Mouse (Mus musculus): Measurements from ENCODE around the gene Xkr7. TPM values are rescaled to one million over a fixed set of nuclear protein-coding genes. Genes with fewer than 3 reads are reported as not detected.

Gene Xkr7
- polyA plus RNA-seq, 1 experiment from 2014 or later: not detected

DNA sequence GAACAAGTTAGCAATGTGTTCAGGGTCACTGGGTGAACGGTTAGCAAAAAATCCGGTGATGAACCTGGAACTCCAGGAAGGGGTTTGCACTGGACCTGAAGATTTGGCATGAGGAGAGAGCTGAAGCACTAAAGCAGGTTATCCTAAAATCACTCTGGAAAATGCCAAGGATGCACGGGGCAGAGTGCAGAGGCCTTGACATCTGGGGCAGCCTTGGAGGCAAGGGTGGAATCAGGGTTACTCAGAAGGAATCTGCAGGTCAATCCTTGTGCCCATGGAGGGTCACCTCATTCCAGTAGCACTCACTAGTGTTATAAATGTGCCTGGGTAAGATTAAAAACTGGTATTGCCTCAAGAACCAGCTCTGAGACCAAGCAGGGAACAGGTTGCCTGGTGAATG is 25.7 kb upstream of the Xkr7 start:
- H3K9me3 ChIP-seq (ENCODE audit: low read depth, low read length): no peaks in the 10 kb centered on the region
- no peaks in the 10 kb centered on the region for H3K27me3 ChIP-seq (ENCODE audit: insufficient read depth, low read length)
- no peak for ATAC-seq (ENCODE audit: insufficient read depth)
- H3K36me3 ChIP-seq (ENCODE audit: insufficient read depth): peaks cover 44% of the 10 kb centered on the region
- no peaks in the 10 kb centered on the region for H3K4me1 ChIP-seq (ENCODE audit: insufficient read depth)
- no peak for DNase-seq
- WGBS: 80% methylated on average over 3 of the region's 3 CpGs
- no peak overlapping the region for H3K27ac ChIP-seq (ENCODE audit: low read depth)
- H3K4me3 ChIP-seq (ENCODE audit: low read depth, low read length): no peak overlapping the region
- H3K9ac ChIP-seq: no peak overlapping the region
- TF ChIP-seq CTCF (IDR thresholded peaks at IDR 0.05; ENCODE audit: low read depth): no peak
- no peak overlapping the region for H3K4me2 ChIP-seq

DNA sequence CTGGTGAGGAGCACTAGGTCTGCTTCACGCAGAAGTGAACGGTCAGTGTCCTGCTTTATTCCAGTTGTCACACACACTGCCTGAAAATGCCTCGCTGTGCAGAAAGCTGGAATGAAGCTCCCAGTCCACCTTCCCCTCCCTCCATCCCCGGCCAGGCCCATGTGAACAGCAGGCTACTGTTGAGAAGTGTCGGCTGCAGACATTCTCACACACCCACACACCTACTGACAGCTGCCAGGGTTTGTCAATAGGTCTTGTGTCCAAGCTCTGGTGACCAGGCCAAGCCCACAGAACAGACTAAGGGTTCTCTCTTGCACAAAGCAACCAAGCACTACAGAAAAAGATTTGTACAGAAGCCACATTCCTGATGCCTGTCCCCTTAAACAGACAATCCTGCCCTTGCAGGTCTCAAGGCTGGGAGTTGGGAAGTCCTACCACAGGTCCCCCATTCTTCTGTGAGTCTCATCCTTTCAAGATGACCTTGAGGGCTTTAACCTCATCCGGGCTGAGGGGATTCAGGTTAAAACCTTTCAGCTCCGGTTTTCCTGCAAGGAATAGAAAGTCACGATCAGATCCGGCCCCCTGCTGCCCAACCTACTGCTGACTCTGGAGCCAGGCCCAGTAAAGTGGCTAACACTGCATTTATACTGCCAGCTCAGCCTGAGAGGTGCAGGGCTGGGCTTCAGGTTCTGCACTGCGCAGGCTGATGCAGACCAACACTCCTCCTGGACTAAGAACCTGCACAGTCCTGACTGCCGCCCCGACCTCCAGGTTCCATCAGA is 22.3 kb upstream of the Xkr7 start:
- H3K9me3 ChIP-seq (ENCODE audit: low read depth, low read length): no peaks in the 10 kb centered on the region
- 86% methylated on average over 12 of the region's 12 CpGs for WGBS
- no peak overlapping the region for H3K9ac ChIP-seq
- no peak overlapping the region for H3K27ac ChIP-seq (ENCODE audit: low read depth)
- H3K4me2 ChIP-seq: no peak overlapping the region
- TF ChIP-seq CTCF (IDR thresholded peaks at IDR 0.05; ENCODE audit: low read depth): no peak
- no peak overlapping the region for H3K4me3 ChIP-seq (ENCODE audit: low read depth, low read length)
- peaks cover 3% of the 10 kb centered on the region; the same call in 1 of the 2 replicates for H3K4me1 ChIP-seq (ENCODE audit: insufficient read depth)
- no peak for ATAC-seq (ENCODE audit: insufficient read depth)
- DNase-seq: no peak
- H3K36me3 ChIP-seq (ENCODE audit: insufficient read depth): peaks cover 69% of the 10 kb centered on the region
- no peaks in the 10 kb centered on the region for H3K27me3 ChIP-seq (ENCODE audit: insufficient read depth, low read length)

DNA sequence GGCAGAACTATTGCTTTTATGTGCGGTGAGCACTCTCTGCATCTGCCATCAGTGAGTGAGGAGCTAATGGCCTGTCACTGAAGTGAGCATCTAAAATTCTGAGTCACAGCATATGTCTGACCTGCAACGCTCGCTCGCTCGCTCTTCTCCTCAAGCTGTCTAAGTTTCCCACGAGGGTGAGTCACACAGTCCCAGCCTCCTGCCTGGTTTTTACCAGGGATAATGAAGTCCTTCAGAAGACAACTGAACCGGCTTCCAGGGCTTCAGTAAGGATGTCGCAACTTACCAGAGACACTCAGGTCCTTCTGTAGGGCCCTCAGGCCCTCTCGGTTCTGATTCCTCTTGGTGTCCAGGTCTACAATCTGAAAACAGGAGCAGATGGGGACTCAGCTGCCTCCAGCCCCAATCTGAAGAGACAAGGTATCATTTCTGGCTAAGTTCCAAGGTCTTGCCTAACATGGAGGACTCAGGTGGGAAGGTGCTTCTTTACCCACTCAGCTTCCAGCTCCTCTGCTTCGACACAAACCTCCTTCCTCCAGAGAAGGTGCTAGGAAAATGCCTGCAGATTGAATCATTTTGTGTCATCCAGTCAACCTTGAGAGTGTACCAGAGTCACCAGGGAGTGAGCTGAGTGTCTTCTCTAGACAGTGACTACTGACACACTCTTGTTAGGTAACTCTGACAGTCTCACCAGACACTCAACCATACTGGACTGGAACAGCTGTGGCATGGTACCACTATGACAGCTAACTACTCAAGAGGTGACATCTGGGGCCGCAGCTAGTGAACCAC is 17.7 kb upstream of the Xkr7 start:
- Histone ChIP-seq H3K36me3 (ENCODE audit: insufficient read depth) (peaks cover 46% of the 10 kb centered on the region), H3K4me2 (peak overlapping the region; percentile 94), H3K4me3 (ENCODE audit: low read depth, low read length) (peak overlapping the region; percentile 85), H3K9me3 (ENCODE audit: low read depth, low read length) (no peaks in the 10 kb centered on the region), H3K27ac (ENCODE audit: low read depth) (no peak overlapping the region), H3K27me3 (ENCODE audit: insufficient read depth, low read length) (no peaks in the 10 kb centered on the region), H3K4me1 (ENCODE audit: insufficient read depth) (peaks cover 5% of the 10 kb centered on the region; the same call in 1 of the 2 replicates), H3K9ac (peak overlapping the region; percentile 83; the same call in 1 of the 2 replicates)
- ATAC-seq (ENCODE audit: insufficient read depth): no peak
- no peak for TF ChIP-seq CTCF (IDR thresholded peaks at IDR 0.05; ENCODE audit: low read depth)
- no peak for DNase-seq
- WGBS: 88% methylated on average over 11 of the region's 11 CpGs

DNA sequence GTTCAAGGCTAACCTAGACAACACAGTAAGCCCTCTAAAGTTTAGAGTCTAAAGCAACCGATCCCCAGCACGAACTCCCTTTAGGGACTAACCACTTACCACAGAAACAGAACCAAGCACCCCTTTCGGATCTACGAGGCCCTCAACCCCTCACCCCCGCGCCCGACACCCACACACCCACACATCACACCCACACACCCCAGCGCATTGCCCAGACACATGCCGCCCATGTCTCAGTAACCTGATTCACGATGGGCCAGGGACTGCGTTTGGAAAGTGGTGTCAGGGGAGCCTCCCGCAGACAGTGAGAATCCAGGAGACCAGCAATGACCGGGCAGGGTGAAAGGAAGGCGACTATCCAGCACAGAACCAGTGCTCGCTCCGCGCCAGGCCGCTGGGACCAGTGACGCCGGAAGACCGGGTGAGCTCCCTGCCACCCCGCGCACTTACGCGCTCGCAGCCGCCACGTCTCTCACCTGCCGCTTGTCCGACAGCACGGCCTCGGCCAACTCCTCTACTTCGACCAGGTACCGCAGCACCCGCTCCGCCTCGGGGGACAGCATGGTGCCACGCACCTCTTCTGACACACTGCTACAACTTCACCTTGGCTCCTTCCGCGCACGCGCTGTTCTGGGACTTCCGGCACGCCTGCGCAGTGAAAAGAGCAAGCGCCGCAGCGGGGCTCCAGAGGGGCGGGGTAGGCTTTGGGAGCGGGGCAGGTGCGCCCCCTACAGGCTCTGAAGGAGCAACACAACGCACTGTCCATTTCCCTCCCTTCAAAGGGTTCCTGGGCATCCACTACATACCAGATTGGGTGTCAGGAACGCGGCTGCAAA is 16.7 kb upstream of the Xkr7 start, which contains the start of gene Pdrg1:
Gene Pdrg1, minus strand, starts transcription at position 670 of the 836 bp plus-strand sequence.
- no peaks in the 10 kb centered on the region for H3K9me3 ChIP-seq (ENCODE audit: low read depth, low read length)
- H3K27me3 ChIP-seq (ENCODE audit: insufficient read depth, low read length): no peaks in the 10 kb centered on the region
- H3K9ac ChIP-seq: peak within 1 kb of the TSS; percentile 83
- peak within 1 kb of the TSS; percentile 94 for H3K4me2 ChIP-seq
- H3K36me3 ChIP-seq (ENCODE audit: insufficient read depth): peaks cover 35% of the 10 kb centered on the region
- WGBS: under 1% methylated on average over 54 of the region's 54 CpGs
- DNase-seq (peak; percentile 97), ATAC-seq (ENCODE audit: insufficient read depth) (peak; percentile 96)
- peaks cover 5% of the 10 kb centered on the region; the same call in 1 of the 2 replicates for H3K4me1 ChIP-seq (ENCODE audit: insufficient read depth)
- peak; percentile 96 for TF ChIP-seq CTCF (IDR thresholded peaks at IDR 0.05; ENCODE audit: low read depth)
- peak within 1 kb of the TSS; percentile 85 for H3K4me3 ChIP-seq (ENCODE audit: low read depth, low read length)
- H3K27ac ChIP-seq (ENCODE audit: low read depth): no peak within 1 kb of the TSS

DNA sequence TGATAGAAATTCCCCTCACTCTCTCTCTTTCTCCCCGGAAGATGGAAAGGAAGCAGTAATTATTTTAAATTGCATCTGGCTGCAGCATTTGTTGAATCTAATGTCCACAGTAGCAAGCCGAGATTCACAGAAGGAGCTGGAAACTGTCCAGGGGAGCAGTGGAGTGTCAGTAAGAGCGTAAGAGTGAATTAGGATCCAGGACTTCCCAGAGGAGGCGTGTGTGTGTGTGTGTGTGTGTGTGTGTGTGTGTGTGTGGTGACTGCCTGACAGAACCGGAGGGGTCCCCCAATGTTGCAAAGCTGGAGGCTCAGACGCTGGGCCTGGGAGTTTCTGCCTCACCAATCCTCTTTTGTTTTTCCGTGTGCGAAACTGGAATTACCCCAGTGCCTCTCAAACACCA is 15.8 kb upstream of the Xkr7 start:
- H3K36me3 ChIP-seq (ENCODE audit: insufficient read depth): peaks cover 27% of the 10 kb centered on the region
- peaks cover 5% of the 10 kb centered on the region; the same call in 1 of the 2 replicates for H3K4me1 ChIP-seq (ENCODE audit: insufficient read depth)
- peak overlapping the region; percentile 94 for H3K4me2 ChIP-seq
- ATAC-seq (ENCODE audit: insufficient read depth) (no peak), DNase-seq (peak; percentile 56)
- H3K27ac ChIP-seq (ENCODE audit: low read depth): no peak overlapping the region
- H3K9me3 ChIP-seq (ENCODE audit: low read depth, low read length): no peaks in the 10 kb centered on the region
- peak overlapping the region; percentile 85; the same call in 1 of the 2 replicates for H3K4me3 ChIP-seq (ENCODE audit: low read depth, low read length)
- 41% methylated on average over 8 of the region's 8 CpGs for WGBS
- no peak for TF ChIP-seq CTCF (IDR thresholded peaks at IDR 0.05; ENCODE audit: low read depth)
- 0 out of 2 replicates have a peak overlapping the region, but pooled peaks have one; percentile 83 for H3K9ac ChIP-seq
- H3K27me3 ChIP-seq (ENCODE audit: insufficient read depth, low read length): no peaks in the 10 kb centered on the region

DNA sequence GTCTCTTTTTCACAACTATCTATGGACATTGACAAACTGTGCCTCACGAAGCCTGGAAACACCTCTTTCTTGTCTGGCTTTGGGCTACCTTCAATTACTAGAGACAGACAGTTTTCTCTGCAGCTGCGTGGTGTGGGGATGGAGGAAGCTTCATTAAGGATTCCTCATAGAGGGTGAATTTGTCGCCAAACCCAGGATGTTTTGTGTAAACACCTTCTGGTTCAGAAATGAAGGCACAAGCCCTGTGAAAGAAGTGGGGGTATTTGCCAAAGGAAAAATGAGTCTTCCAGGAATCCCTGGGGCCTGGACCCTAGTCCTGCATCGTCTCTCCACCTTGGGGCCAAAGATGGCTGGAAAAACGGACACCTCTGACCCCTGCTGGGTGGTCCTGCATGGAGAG is 14.9 kb upstream of the Xkr7 start:
- Histone ChIP-seq H3K9me3 (ENCODE audit: low read depth, low read length) (no peaks in the 10 kb centered on the region), H3K4me3 (ENCODE audit: low read depth, low read length) (no peak overlapping the region), H3K36me3 (ENCODE audit: insufficient read depth) (peaks cover 18% of the 10 kb centered on the region; the same call in 1 of the 2 replicates), H3K27me3 (ENCODE audit: insufficient read depth, low read length) (no peaks in the 10 kb centered on the region), H3K27ac (ENCODE audit: low read depth) (no peak overlapping the region), H3K4me2 (no peak overlapping the region), H3K9ac (no peak overlapping the region), H3K4me1 (ENCODE audit: insufficient read depth) (peaks cover 5% of the 10 kb centered on the region; the same call in 1 of the 2 replicates)
- DNase-seq (no peak), ATAC-seq (ENCODE audit: insufficient read depth) (no peak)
- WGBS: 35% methylated on average over 5 of the region's 5 CpGs
- TF ChIP-seq CTCF (IDR thresholded peaks at IDR 0.05; ENCODE audit: low read depth): no peak
